Comparison of ENCODE assay signal across 19 mouse cellular contexts in genomic region chr19:40684124-40684523, GRCm38 (mm10).
DNase-seq lines count a peak whose midpoint lies in the region; ATAC-seq and TF ChIP-seq lines count a peak whose summit lies in the region.
"Had no signal": no experiment of that assay in that cellular context is flagged by ENCODE, and none has a peak within 500 bp of the region (broad histone marks: within the 10 kb centered on the region; RNA-seq: fewer than 3 reads in every experiment).

No protein-coding gene starts in this region.

- no peaks in the 10 kb centered on the region for H3K36me3 ChIP-seq in heart, embryonic 10.5 days
- H3K36me3 ChIP-seq: heart, embryonic 15.5 days; intestine, embryonic 15.5 days; limb, embryonic 13.5 days; neural tube, embryonic 15.5 days had no signal

- TF ChIP-seq CTCF in lung, adult 2 months (IDR thresholded peaks at IDR 0.05; ENCODE audit: insufficient read depth, low read length): no peak

- peak; percentile 83 for ATAC-seq in neutrophil, adult 5-6 weeks (ENCODE audit: extremely low read depth, insufficient number of reproducible peaks, low FRiP score, poor library complexity, severe bottlenecking)
- ATAC-seq: forebrain, embryonic 14.5 days; intestine, embryonic 15.5 days had no signal

- H3K4me3 ChIP-seq in heart, embryonic 10.5 days: no peak overlapping the region
- H3K4me3 ChIP-seq in lung, adult 2 months (replicated peaks; ENCODE audit: extremely low read depth, low read depth, low read length): no peak overlapping the region
- H3K4me3 ChIP-seq: erythroblast, embryonic 14.5 days; heart, embryonic 15.5 days; intestine, embryonic 15.5 days; limb, embryonic 13.5 days; neural tube, embryonic 15.5 days had no signal

- H3K4me1 ChIP-seq in heart, embryonic 10.5 days: peaks cover 10% of the 10 kb centered on the region
- H3K4me1 ChIP-seq in lung, adult 2 months (ENCODE audit: control insufficient read depth, insufficient read depth, low read length): peaks cover 18% of the 10 kb centered on the region
- H3K4me1 ChIP-seq: intestine, embryonic 15.5 days; limb, embryonic 13.5 days; neural tube, embryonic 15.5 days had no signal

- WGBS in heart, embryonic 10.5 days: 91% methylated on average over 1 of the region's 1 CpGs
- WGBS in lung, adult 2 months: 92% methylated on average over 1 of the region's 1 CpGs

- no peaks in the 10 kb centered on the region for H3K27me3 ChIP-seq in heart, embryonic 10.5 days (ENCODE audit: insufficient read depth, poor library complexity, severe bottlenecking)
- H3K27me3 ChIP-seq: heart, embryonic 15.5 days; intestine, embryonic 15.5 days; limb, embryonic 13.5 days; neural tube, embryonic 15.5 days had no signal

- TF ChIP-seq POLR2A in lung, adult 2 months (IDR thresholded peaks at IDR 0.05; ENCODE audit: borderline replicate concordance, extremely low read depth, low read depth, low read length): no peak

- no peaks in the 10 kb centered on the region for H3K9me3 ChIP-seq in heart, embryonic 10.5 days
- H3K9me3 ChIP-seq: heart, embryonic 15.5 days; intestine, embryonic 15.5 days; limb, embryonic 13.5 days; neural tube, embryonic 15.5 days had no signal

- H3K27ac ChIP-seq in heart, embryonic 10.5 days: no peak overlapping the region
- H3K27ac ChIP-seq: heart, embryonic 15.5 days; intestine, embryonic 15.5 days; limb, embryonic 13.5 days; neural tube, embryonic 15.5 days had no signal

- DNase-seq in heart, adult 11 months: peak; percentile 87
- DNase-seq in heart, embryonic 10.5 days (ENCODE audit: low spot score): no peak
- DNase-seq in lung, postnatal 36 days: peak; percentile 68
- no peak for DNase-seq in lung, adult 2 months
- DNase-seq in induced T-regulatory cell, adult 2 months (ENCODE audit: low read depth): peak; percentile 78
- no peak for DNase-seq in layer of hippocampus, postnatal 10 days (ENCODE audit: low spot score in 2 of 2)
- DNase-seq in right cerebral cortex, postnatal 10 days (ENCODE audit: low spot score in 2 of 2): no peak
- DNase-seq: cerebellum, postnatal 14 days; heart, adult 18-20 months; kidney, postnatal 25 days; layer of hippocampus, adult 9-11 months; thymus, adult 18-20 months had no signal

Comparison
In these comparisons a context has a peak if more than half of its experiments do, and no peak if none do; other contexts are left out.
1. DNase-seq: peak in heart, adult 11 months (single experiment), lung, postnatal 36 days (single experiment) and induced T-regulatory cell, adult 2 months (single experiment); none in heart, embryonic 10.5 days (single experiment), lung, adult 2 months (single experiment), layer of hippocampus, postnatal 10 days (0 of 2) and right cerebral cortex, postnatal 10 days (0 of 2).